Mouse (Mus musculus) spleen, adult 12 weeks (tissue): Measurements from ENCODE around the gene Bbs9.
"Not testable (repeated sequence)": the region's sequence is repeated elsewhere in the genome, so short reads cannot be mapped to it uniquely, and the experiment has no call there.

ENCODE experiments used
- DNase-seq: peaks from one replicate; pipeline ENCODE4 v3.0.0; 2022; ENCODE audit warnings: low spot score

Bbs9 gene

GRCm38 (mm10) chr9:22475424-22475868 lies at the start of gene Bbs9:
Gene Bbs9 (plus strand): TSS chr9:22475715.
- DNase-seq = peak; percentile 87

GRCm38 (mm10) chr9:22428028-22428665 lies 47.4 kb upstream of the Bbs9 start:
- no peak for DNase-seq

- no peak for DNase-seq
These were observed 46.7 kb upstream of the Bbs9 start for GRCm38 (mm10) chr9:22428666-22429410.

GRCm38 (mm10) chr9:22429533-22430241 lies 45.8 kb upstream of the Bbs9 start:
- DNase-seq = peak; percentile 25

GRCm38 (mm10) chr9:22430315-22430840 lies 45.1 kb upstream of the Bbs9 start:
- DNase-seq = no peak

GRCm38 (mm10) chr9:22433221-22433620 lies 42.3 kb upstream of the Bbs9 start:
- DNase-seq = no peak

- DNase-seq = no peak
These were observed 41.4 kb upstream of the Bbs9 start for GRCm38 (mm10) chr9:22434101-22434500.

GRCm38 (mm10) chr9:22438826-22439225 lies 36.7 kb upstream of the Bbs9 start:
- DNase-seq = no peak

GRCm38 (mm10) chr9:22443157-22443556 lies 32.4 kb upstream of the Bbs9 start:
- DNase-seq = no peak

GRCm38 (mm10) chr9:22445123-22445522 lies 30.4 kb upstream of the Bbs9 start:
- no peak for DNase-seq

- no peak for DNase-seq
These were observed 28.3 kb upstream of the Bbs9 start for GRCm38 (mm10) chr9:22447213-22447612.

GRCm38 (mm10) chr9:22448420-22448819 lies 27.1 kb upstream of the Bbs9 start:
- no peak for DNase-seq

GRCm38 (mm10) chr9:22449209-22449608 lies 26.3 kb upstream of the Bbs9 start:
- no peak for DNase-seq

- no peak for DNase-seq
These were observed 22.8 kb upstream of the Bbs9 start for GRCm38 (mm10) chr9:22452697-22453096.

- no peak for DNase-seq
These were observed 22.0 kb upstream of the Bbs9 start for GRCm38 (mm10) chr9:22453501-22453924.

GRCm38 (mm10) chr9:22453990-22454389 lies 21.5 kb upstream of the Bbs9 start, which contains the start of gene Gm17545:
Gene Gm17545 (plus strand): TSS chr9:22454290.
- DNase-seq = not testable (repeated sequence)

- DNase-seq = no peak
These were observed 20.5 kb upstream of the Bbs9 start for GRCm38 (mm10) chr9:22455041-22455440.

GRCm38 (mm10) chr9:22457142-22457835 lies 18.2 kb upstream of the Bbs9 start:
- DNase-seq = no peak

GRCm38 (mm10) chr9:22461946-22462345 lies 13.6 kb upstream of the Bbs9 start:
- no peak for DNase-seq

- no peak for DNase-seq
These were observed 9.3 kb upstream of the Bbs9 start for GRCm38 (mm10) chr9:22466212-22466611.

- DNase-seq = peak; percentile 46
These were observed 7.9 kb upstream of the Bbs9 start for GRCm38 (mm10) chr9:22467371-22468169.
